Mouse (Mus musculus): ENCODE results near the gene A830018L16Rik.
"Not testable (repeated sequence)": the region's sequence is repeated elsewhere in the genome, so short reads cannot be mapped to it uniquely, and the experiment has no call there.

The A830018L16Rik gene

GRCm38 (mm10) chr1:12000557-12000956 lies 586.7 kb downstream of the A830018L16Rik start:
- DNase-seq (ENCODE audit: low spot score in 2 of 2): no peak

- no peak for DNase-seq (ENCODE audit: low spot score in 2 of 2)
These were observed 595.1 kb downstream of the A830018L16Rik start for GRCm38 (mm10) chr1:12008789-12009550.

DNA sequence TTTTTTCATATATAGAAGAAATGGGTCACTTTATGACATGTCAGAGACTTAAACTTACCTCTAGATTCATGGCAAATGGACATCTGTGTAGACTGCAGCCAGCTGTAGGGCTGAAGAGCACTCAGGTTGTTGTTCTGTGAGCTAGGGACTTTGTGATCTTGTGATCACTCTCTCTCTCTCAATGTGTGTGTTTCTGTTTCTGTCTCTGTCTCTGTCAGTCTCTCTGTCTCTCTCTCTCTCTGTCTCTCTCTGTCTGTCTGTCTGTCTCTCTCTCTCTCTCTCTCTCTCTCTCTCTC lies 595.6 kb downstream of the A830018L16Rik start:
- DNase-seq (ENCODE audit: low spot score in 2 of 2): no peak

DNA sequence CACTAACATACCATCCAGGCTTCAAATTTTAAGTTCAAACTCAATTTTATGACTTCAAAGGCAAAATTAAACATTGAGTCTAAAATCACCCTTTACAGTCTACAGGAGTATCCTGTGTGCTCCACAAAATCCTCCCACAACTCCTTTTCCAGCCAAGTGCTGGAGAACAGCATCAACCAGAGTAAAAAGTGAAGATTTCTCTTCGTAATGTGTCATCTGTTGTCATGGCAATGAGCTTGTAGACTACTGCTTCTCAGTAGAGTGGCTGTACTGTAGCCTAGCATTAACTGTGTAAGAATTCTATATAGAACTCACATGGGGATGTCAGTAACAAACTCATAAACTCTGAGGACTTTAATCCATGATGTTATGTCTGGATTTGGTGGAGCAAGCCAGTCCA lies 596.7 kb downstream of the A830018L16Rik start:
- peak in 1 of 2 experiments; percentile 11 for DNase-seq (ENCODE audit: low spot score in 2 of 2)

DNA sequence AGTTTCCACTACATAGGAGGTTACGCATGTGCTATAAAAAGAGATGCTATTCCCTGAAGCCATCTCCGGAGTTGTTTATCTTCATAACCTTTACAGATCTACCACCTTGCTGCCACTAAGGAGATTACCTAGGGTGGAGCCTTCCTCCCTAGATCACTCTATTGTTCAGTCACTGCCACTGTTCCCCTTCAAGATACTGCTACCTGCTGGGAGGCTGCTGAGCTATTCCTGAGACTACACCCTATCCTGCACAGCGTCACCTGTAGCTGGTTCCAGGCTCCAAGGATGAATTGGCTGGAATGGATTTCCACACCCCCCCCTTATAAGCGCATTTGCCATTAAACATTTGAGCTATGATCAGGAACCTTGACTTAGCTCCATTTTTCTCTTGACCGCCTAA lies 606.7 kb downstream of the A830018L16Rik start:
- not testable (repeated sequence) for DNase-seq (ENCODE audit: low spot score in 2 of 2)
